Mouse (Mus musculus) midbrain, embryonic 11.5 days (tissue): ENCODE measurements around the gene Rpap3. TPM values are rescaled to one million over a fixed set of nuclear protein-coding genes. Genes with fewer than 3 reads are reported as not detected.

ENCODE experiments used
- ATAC-seq: fragments of 200-750 bp; cut with Nextera tagmentation; 2 replicates; pipeline ENCODE4 v1.8.0; 2017; ENCODE audit warnings: moderate TSS enrichment, moderate library complexity; ENCODE audit not compliant: low FRiP score
- DNase-seq: peaks from one replicate; pipeline ENCODE4 v3.0.0; 2015; ENCODE audit warnings: low spot score; ENCODE audit errors: missing footprints
- H3K27ac ChIP-seq: fragments of 300-500 bp; sonication (generic); 2 replicates; pipeline ENCODE4 v1.5.1; 2014; ENCODE audit warnings: low read depth, low read length
- H3K27me3 ChIP-seq: fragments of 300-500 bp; sonication (generic); 2 replicates; pipeline ENCODE4 v1.6.1; 2014; ENCODE audit warnings: mild to moderate bottlenecking, low read length, moderate library complexity, mixed read lengths; ENCODE audit not compliant: control insufficient read depth, insufficient read depth
- H3K36me3 ChIP-seq: fragments of 300-500 bp; sonication (generic); 2 replicates; pipeline ENCODE4 v1.6.1; 2014; ENCODE audit warnings: mild to moderate bottlenecking, low read length, moderate library complexity, mixed read lengths; ENCODE audit not compliant: control insufficient read depth, insufficient read depth
- H3K4me1 ChIP-seq: fragments of 300-500 bp; sonication (generic); 2 replicates; pipeline ENCODE4 v1.6.1; 2014; ENCODE audit warnings: low read length; ENCODE audit not compliant: control insufficient read depth, insufficient read depth
- H3K4me2 ChIP-seq: fragments of 300-500 bp; sonication (generic); 2 replicates; pipeline ENCODE4 v1.6.1; 2014; ENCODE audit warnings: mild to moderate bottlenecking, moderate library complexity
- H3K4me3 ChIP-seq: fragments of 300-500 bp; sonication (generic); 2 replicates; pipeline ENCODE4 v1.5.1; 2014; ENCODE audit warnings: low read depth, low read length
- H3K9ac ChIP-seq: fragments of 300-500 bp; sonication (generic); 2 replicates; pipeline ENCODE4 v1.6.1; 2014; ENCODE audit warnings: low read length
- H3K9me3 ChIP-seq: fragments of 300-500 bp; sonication (generic); 2 replicates; pipeline ENCODE4 v1.6.1; 2016; ENCODE audit warnings: low read length; ENCODE audit not compliant: control insufficient read depth
- WGBS: fragments of 180-500 bp; shearing (Covaris S2); extraction: QIAGEN DNeasy Blood & Tissue Kit; methylation state at CpG from one replicate; pipeline ENCODE4 v1.1.7; 2014; 5-methylcytosine and 5-hydroxymethylcytosine counted together
- polyA plus RNA-seq: library from polyadenylated mRNA; unstranded; fragments of >200 nt; fragmentation: Nextera tagmentation; extraction: Ambion mirVana; gene quantifications from 2 replicates; pipeline ENCODE4 v1.2.1, GENCODE M21; 2014

Gene Rpap3
- polyA plus RNA-seq, 1 experiment from 2014 or later: 56.4 TPM

DNA sequence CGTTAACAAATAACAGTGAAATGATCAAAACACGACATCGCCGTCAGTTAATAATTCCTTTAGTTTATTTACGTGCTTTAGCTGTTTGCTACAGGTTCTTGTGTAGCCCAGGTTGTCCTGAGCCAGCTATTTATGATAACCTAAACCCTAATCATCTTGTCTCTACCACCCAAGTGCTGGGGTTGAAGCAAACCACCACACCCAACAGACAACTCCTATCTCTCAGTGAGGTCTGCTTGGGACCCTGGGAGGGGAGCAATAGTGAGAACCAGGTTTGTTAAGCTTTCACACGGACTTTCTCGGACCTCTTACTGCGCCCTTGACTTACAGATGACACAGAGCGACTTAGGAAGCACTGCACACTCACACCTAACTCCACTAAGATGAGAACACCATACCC lies 21.5 kb downstream of the Rpap3 start:
- no peak for DNase-seq
- ATAC-seq: no peak
- peaks cover 16% of the 10 kb centered on the region for H3K36me3 ChIP-seq
- WGBS: 94% methylated on average over 9 of the region's 9 CpGs
- H3K4me2 ChIP-seq: no peak overlapping the region
- no peaks in the 10 kb centered on the region for H3K9me3 ChIP-seq
- H3K9ac ChIP-seq: no peak overlapping the region
- no peak overlapping the region for H3K4me3 ChIP-seq
- H3K27ac ChIP-seq: no peak overlapping the region
- H3K4me1 ChIP-seq: no peaks in the 10 kb centered on the region
- no peaks in the 10 kb centered on the region for H3K27me3 ChIP-seq

DNA sequence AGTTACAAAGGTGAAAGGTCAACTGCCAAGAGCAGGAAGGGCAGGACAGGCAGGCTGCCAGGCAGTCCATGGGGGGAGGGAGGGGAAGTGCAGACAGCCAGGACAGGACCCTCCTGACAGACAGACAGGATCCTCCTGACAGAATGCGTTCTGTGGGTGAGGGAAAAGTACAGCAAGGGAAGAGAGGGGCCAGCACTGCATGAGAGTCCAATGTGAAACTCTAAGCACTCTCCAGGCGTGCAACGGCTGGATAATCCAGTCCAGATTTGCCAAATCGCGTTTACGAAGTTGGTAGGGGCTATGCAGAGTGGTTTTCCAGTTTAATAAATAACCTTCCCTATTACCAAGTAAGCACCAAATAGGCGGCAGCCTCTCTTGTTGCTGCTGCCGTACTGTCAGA lies 23.6 kb downstream of the Rpap3 start:
- 93% methylated on average over 8 of the region's 8 CpGs for WGBS
- Histone ChIP-seq H3K36me3 (peaks cover 21% of the 10 kb centered on the region), H3K27ac (no peak overlapping the region), H3K4me1 (no peaks in the 10 kb centered on the region), H3K4me2 (no peak overlapping the region), H3K9ac (no peak overlapping the region), H3K27me3 (no peaks in the 10 kb centered on the region), H3K4me3 (no peak overlapping the region), H3K9me3 (no peaks in the 10 kb centered on the region)
- ATAC-seq (no peak), DNase-seq (no peak)

DNA sequence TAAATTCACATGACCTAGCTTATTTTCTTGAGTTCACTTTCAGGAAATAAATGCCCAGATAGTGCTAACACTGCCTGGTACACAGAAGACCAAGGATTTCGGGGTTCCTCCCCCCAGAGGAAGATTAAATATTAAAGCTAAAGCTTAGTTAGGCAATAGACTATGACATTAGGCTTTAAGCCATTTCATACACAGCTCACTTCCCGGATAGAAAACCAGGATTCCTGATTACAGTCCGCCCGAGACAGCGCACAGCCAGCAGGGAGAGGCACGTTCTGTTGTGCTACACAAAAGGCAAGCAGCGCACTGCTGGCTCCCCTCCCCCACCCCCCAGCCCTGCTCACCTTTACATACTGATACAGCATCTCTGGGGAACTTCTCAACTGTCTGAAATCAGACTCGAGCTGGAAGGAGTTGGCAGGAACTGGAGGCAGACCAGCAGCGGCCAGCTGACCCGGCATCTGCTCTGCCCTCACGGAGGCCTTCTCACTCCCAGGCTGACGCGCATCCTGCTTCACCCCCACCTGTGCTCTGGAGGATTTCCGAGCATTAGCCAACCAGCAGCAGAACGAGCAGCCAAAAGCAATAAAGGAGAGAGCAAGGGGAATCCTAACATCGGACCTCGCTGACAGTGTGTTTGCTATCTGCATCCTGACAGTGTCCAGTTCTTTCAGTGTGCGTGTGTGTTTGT lies 25.5 kb downstream of the Rpap3 start:
- ATAC-seq (no peak), DNase-seq (no peak)
- no peaks in the 10 kb centered on the region for H3K27me3 ChIP-seq
- no peak overlapping the region for H3K4me2 ChIP-seq
- peaks cover 23% of the 10 kb centered on the region for H3K36me3 ChIP-seq
- no peak overlapping the region for H3K4me3 ChIP-seq
- 84% methylated on average over 18 of the region's 18 CpGs for WGBS
- H3K9ac ChIP-seq: no peak overlapping the region
- H3K4me1 ChIP-seq: no peaks in the 10 kb centered on the region
- H3K9me3 ChIP-seq: no peaks in the 10 kb centered on the region
- no peak overlapping the region for H3K27ac ChIP-seq

GRCm38 (mm10) chr15:97677341-97677740 lies 28.3 kb downstream of the Rpap3 start:
- no peak overlapping the region for H3K4me3 ChIP-seq
- no peak for DNase-seq
- no peaks in the 10 kb centered on the region for H3K9me3 ChIP-seq
- no peak overlapping the region for H3K27ac ChIP-seq
- 94% methylated on average over 3 of the region's 3 CpGs for WGBS
- H3K36me3 ChIP-seq: peaks cover 18% of the 10 kb centered on the region; the same call in 1 of the 2 replicates
- no peak for ATAC-seq
- no peak overlapping the region for H3K9ac ChIP-seq
- peaks cover 3% of the 10 kb centered on the region for H3K4me1 ChIP-seq
- H3K4me2 ChIP-seq: no peak overlapping the region
- H3K27me3 ChIP-seq: no peaks in the 10 kb centered on the region

DNA sequence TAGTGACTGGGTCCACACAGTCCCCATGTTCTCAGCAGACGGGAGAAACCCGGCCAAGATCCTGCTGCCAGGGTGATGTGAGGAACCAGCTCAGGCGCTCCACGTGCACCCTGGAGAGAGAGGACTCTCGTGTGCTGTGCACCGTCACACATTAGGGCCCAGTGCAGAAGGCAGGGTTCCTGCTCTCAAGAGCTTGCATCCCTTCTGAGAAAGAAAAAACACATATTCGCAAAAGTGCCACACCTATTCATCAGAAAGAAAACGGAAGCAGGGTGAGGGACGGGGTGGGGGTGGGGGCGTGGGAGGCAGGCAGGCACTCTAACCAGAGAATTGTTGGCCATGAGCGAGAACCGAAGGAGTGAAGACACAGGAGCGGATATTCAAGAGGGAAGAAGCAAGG lies 29.7 kb downstream of the Rpap3 start:
- H3K36me3 ChIP-seq: peaks cover 18% of the 10 kb centered on the region; the same call in 1 of the 2 replicates
- ATAC-seq: no peak
- no peaks in the 10 kb centered on the region for H3K27me3 ChIP-seq
- H3K4me3 ChIP-seq: no peak overlapping the region
- H3K4me2 ChIP-seq: no peak overlapping the region
- no peak for DNase-seq
- peaks cover 7% of the 10 kb centered on the region for H3K4me1 ChIP-seq
- no peak overlapping the region for H3K27ac ChIP-seq
- H3K9me3 ChIP-seq: no peaks in the 10 kb centered on the region
- no peak overlapping the region for H3K9ac ChIP-seq
- WGBS: 94% methylated on average over 13 of the region's 13 CpGs

- WGBS: 96% methylated on average over 4 of the region's 4 CpGs
- Histone ChIP-seq H3K27ac (no peak overlapping the region), H3K4me1 (peaks cover 7% of the 10 kb centered on the region), H3K9ac (no peak overlapping the region), H3K4me3 (no peak overlapping the region), H3K36me3 (peaks cover 15% of the 10 kb centered on the region; the same call in 1 of the 2 replicates), H3K27me3 (no peaks in the 10 kb centered on the region), H3K4me2 (no peak overlapping the region), H3K9me3 (no peaks in the 10 kb centered on the region)
- no peak for ATAC-seq
- DNase-seq: no peak
Observed at GRCm38 (mm10) chr15:97674423-97674822, 31.2 kb downstream of the Rpap3 start.

- DNase-seq: no peak
- no peak for ATAC-seq
- Histone ChIP-seq H3K4me2 (no peak overlapping the region), H3K9me3 (no peaks in the 10 kb centered on the region), H3K36me3 (peaks cover 15% of the 10 kb centered on the region; the same call in 1 of the 2 replicates), H3K9ac (no peak overlapping the region), H3K4me1 (peaks cover 7% of the 10 kb centered on the region), H3K27me3 (no peaks in the 10 kb centered on the region), H3K4me3 (no peak overlapping the region), H3K27ac (no peak overlapping the region)
- WGBS: 94% methylated on average over 7 of the region's 7 CpGs
Observed at GRCm38 (mm10) chr15:97673256-97674000, 32.2 kb downstream of the Rpap3 start.

DNA sequence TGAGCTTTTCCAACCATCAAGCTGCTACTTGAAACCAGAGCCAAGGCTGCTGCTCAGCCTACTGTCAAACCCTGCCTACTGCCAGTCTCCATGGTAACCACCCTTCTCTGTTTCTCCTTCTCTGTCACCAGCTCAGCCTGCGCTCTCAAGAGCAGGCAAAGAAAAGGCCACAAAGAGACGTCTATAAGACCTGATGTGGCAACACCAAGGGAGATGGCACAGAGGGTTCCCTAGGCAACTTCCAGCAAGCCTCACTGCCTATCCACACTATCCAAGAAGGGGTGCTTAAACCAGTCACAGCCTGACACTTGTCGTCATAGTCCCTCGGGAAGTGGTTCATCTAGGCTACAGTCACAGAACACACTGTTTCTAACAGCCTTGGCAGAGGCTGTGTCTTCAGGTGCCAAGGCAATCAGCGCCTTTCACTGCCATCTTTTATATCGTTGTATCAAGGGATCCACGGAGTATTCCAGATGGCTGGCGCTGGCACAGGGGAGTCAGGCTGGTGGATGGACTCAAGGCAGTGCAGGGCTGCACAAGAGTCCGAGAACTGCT lies 33.3 kb downstream of the Rpap3 start:
- Histone ChIP-seq H3K9ac (no peak overlapping the region), H3K4me2 (no peak overlapping the region), H3K27me3 (no peaks in the 10 kb centered on the region), H3K36me3 (peaks cover 7% of the 10 kb centered on the region; the same call in 1 of the 2 replicates), H3K4me3 (no peak overlapping the region), H3K27ac (0 out of 2 replicates have a peak overlapping the region, but pooled peaks have one; percentile 25), H3K4me1 (peaks cover 12% of the 10 kb centered on the region), H3K9me3 (no peaks in the 10 kb centered on the region)
- no peak for DNase-seq
- ATAC-seq: peak; percentile 69
- 67% methylated on average over 9 of the region's 9 CpGs for WGBS

DNA sequence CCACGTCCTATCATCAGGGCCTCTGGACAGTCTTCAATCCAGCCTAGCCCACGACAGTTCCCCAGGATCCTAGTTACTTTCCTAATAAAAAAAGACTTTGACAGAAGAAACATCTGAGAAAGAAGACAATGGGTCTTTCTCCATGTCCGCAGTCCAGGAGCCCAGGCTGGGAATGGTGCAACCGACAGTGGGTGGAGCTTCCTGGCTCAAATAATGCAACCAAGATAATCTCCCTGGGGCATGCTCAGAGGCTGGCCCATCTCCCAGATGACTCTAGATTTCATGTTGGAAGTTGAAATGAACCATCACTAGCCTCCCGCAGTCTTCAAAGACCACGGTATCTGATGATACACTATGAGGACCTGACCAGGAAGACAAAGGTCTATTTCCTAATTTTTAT lies 35.1 kb downstream of the Rpap3 start:
- no peak overlapping the region for H3K4me3 ChIP-seq
- DNase-seq (no peak), ATAC-seq (no peak)
- H3K9ac ChIP-seq: no peak overlapping the region
- H3K4me1 ChIP-seq: peaks cover 12% of the 10 kb centered on the region
- H3K27me3 ChIP-seq: no peaks in the 10 kb centered on the region
- 82% methylated on average over 6 of the region's 6 CpGs for WGBS
- no peaks in the 10 kb centered on the region for H3K36me3 ChIP-seq
- no peaks in the 10 kb centered on the region for H3K9me3 ChIP-seq
- no peak overlapping the region for H3K4me2 ChIP-seq
- no peak overlapping the region for H3K27ac ChIP-seq
